Mouse (Mus musculus): ENCODE results near the gene Ceacam15. TPM values are rescaled to one million over a fixed set of nuclear protein-coding genes. Genes with fewer than 3 reads are reported as not detected.
"Not testable (repeated sequence)": the region's sequence is repeated elsewhere in the genome, so short reads cannot be mapped to it uniquely, and the experiment has no call there.

Gene Ceacam15
- not detected in 2 replicates for polyA plus RNA-seq (2014; fragmentation: Nextera tagmentation; extraction: Ambion mirVana)

- Histone ChIP-seq H3K4me2 (no peak within 1 kb of the TSS), H3K4me1 (ENCODE audit: insufficient read depth) (no peaks in the 10 kb centered on the region), H3K9ac (no peak within 1 kb of the TSS), H3K4me3 (ENCODE audit: low read depth, low read length) (no peak within 1 kb of the TSS), H3K27me3 (ENCODE audit: insufficient read depth, low read length) (no peaks in the 10 kb centered on the region), H3K27ac (ENCODE audit: low read depth) (no peak within 1 kb of the TSS), H3K36me3 (ENCODE audit: insufficient read depth) (no peaks in the 10 kb centered on the region), H3K9me3 (ENCODE audit: low read depth, low read length) (no peaks in the 10 kb centered on the region)
- TF ChIP-seq CTCF (IDR thresholded peaks at IDR 0.05; ENCODE audit: low read depth): no peak
- 26% methylated on average over 1 of the region's 1 CpGs for WGBS
- no peak for ATAC-seq (ENCODE audit: insufficient read depth)
- no peak for DNase-seq
These were observed at the start of gene Ceacam15 for GRCm38 (mm10) chr7:16675605-16676004. Gene Ceacam15, minus strand, starts transcription at chr7:16675705.

DNA sequence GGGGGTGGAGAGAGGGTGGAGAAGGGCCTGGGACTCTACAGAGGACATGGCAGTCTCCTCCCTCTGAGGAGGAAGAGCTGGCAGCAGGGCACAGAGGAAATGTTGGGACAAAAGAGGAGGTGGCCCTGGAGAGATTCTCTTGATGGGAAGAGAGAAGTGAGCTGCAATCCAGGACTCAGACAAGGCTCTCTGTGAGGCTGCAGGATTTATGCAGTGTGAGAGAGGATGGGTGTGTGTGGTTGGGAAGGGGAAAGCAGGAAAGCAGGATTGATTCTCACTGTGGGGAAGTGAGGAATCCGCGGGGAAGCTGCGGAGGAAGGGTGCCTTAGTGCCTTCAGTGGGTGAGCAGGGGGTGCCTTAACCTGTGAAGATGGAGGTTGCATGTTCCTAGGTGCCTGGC, 47.0 kb upstream of the Ceacam15 start:
- H3K36me3 ChIP-seq (ENCODE audit: insufficient read depth); DNase-seq; H3K27ac ChIP-seq (ENCODE audit: low read depth); H3K27me3 ChIP-seq (ENCODE audit: insufficient read depth, low read length); H3K9ac ChIP-seq; H3K4me1 ChIP-seq (ENCODE audit: insufficient read depth); H3K4me3 ChIP-seq (ENCODE audit: low read depth, low read length); H3K9me3 ChIP-seq (ENCODE audit: low read depth, low read length); H3K4me2 ChIP-seq; ATAC-seq (ENCODE audit: insufficient read depth): not testable (repeated sequence)
- WGBS: 42% methylated on average over 3 of the region's 3 CpGs

- Histone ChIP-seq H3K4me3 (ENCODE audit: low read depth, low read length) (no peak within 1 kb of the TSS), H3K27ac (ENCODE audit: low read depth) (no peak within 1 kb of the TSS), H3K9me3 (ENCODE audit: low read depth, low read length) (no peaks in the 10 kb centered on the region), H3K36me3 (ENCODE audit: insufficient read depth) (no peaks in the 10 kb centered on the region), H3K27me3 (ENCODE audit: insufficient read depth, low read length) (no peaks in the 10 kb centered on the region), H3K4me2 (no peak within 1 kb of the TSS), H3K9ac (no peak within 1 kb of the TSS), H3K4me1 (ENCODE audit: insufficient read depth) (no peaks in the 10 kb centered on the region)
- ATAC-seq (ENCODE audit: insufficient read depth): no peak
- TF ChIP-seq CTCF (IDR thresholded peaks at IDR 0.05; ENCODE audit: low read depth): no peak
- 78% methylated on average over 2 of the region's 2 CpGs for WGBS
- DNase-seq: no peak
These were observed 46.1 kb upstream of the Ceacam15 start, which contains the start of gene Ceacam9 for GRCm38 (mm10) chr7:16721629-16722028. Gene Ceacam9, plus strand, starts transcription at chr7:16721929.

DNA sequence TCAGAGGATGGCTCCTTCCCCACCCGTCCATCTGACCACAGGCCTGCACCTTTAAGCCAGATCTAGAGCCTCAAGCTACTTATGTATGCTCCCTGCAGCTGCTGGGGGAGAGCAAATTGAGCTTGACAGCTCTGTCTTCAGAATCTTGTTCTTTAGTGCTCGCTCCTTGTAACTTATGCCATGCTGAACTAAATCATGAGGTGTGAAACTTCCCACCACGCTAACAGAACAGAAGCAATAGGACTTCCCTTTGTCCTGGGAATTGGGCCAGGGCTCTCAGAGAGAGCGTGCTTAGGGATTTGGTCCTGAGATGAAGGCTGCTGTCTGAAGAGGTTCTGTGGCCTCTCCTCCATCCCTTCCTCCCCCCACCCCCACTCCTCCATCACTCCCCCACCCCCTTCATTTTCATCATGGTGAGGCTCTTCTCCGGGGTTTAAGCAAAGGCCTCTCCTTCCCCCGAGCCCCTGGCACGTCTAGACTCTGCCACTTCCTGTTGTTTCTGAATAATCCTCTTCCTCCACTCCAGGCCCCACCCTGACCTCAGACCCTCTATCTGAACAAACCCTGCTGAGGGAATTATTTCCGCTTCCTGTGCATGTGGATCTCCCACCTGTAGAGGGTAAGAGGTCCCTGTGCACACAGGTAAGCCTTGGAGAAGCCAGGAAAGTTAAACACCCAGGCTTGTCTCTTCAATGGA, 41.1 kb upstream of the Ceacam15 start:
- H3K27ac ChIP-seq (ENCODE audit: low read depth): not testable (repeated sequence)
- WGBS: 25% methylated on average over 8 of the region's 8 CpGs

DNA sequence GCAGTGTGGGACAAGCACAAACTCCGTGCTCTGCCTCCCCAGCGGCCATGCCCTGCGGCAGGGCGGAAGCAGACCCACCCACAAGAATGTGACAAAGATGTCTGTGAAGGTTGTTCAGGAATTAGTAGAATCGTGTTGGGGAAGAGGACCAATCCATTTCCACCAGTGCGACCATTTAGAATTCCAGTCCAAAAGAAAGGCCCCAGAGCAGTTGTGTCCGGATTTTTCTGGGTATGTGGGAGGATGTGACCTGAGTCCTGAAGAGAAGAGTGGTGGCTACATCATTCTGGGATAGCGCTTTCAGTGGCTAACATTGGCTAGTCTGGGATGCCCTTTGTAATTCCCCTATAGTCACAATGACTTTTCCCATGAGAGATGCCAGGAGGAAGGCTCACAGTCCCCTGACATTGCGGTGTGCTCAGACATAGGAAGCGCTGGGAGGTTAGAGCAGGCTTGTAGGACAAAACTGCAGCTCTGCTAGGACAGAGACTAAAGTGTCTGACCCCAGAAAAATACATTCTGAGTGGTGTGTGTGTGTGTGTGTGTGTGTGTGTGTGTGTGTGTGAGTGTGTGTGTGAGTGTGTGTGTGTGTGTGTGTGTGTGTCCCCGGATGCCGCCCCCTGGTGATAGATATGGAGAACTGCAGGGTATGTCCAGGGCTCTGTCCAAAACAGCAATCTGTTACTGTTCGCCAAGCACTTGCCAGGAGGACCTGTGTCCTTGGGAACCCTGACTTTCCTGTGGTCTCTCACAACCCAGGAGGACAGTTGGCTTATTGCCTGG, 37.3 kb upstream of the Ceacam15 start:
- H3K4me2 ChIP-seq: no peak overlapping the region
- 64% methylated on average over 13 of the region's 13 CpGs for WGBS
- no peaks in the 10 kb centered on the region for H3K27me3 ChIP-seq (ENCODE audit: insufficient read depth, low read length)
- ATAC-seq (ENCODE audit: insufficient read depth) (no peak), DNase-seq (no peak)
- no peaks in the 10 kb centered on the region for H3K36me3 ChIP-seq (ENCODE audit: insufficient read depth)
- TF ChIP-seq CTCF (IDR thresholded peaks at IDR 0.05; ENCODE audit: low read depth): peak; percentile 46
- H3K9me3 ChIP-seq (ENCODE audit: low read depth, low read length): no peaks in the 10 kb centered on the region
- no peaks in the 10 kb centered on the region for H3K4me1 ChIP-seq (ENCODE audit: insufficient read depth)
- H3K27ac ChIP-seq (ENCODE audit: low read depth): no peak overlapping the region
- H3K9ac ChIP-seq: no peak overlapping the region
- no peak overlapping the region for H3K4me3 ChIP-seq (ENCODE audit: low read depth, low read length)

More for the DNA sequence above, 41.1 kb upstream of the Ceacam15 start:
- not testable (repeated sequence) for H3K4me1 ChIP-seq (ENCODE audit: insufficient read depth); H3K36me3 ChIP-seq (ENCODE audit: insufficient read depth); H3K27me3 ChIP-seq (ENCODE audit: insufficient read depth, low read length); H3K9ac ChIP-seq; ATAC-seq (ENCODE audit: insufficient read depth); H3K9me3 ChIP-seq (ENCODE audit: low read depth, low read length); H3K4me2 ChIP-seq; H3K4me3 ChIP-seq (ENCODE audit: low read depth, low read length)
- peak; percentile 51 for DNase-seq

DNA sequence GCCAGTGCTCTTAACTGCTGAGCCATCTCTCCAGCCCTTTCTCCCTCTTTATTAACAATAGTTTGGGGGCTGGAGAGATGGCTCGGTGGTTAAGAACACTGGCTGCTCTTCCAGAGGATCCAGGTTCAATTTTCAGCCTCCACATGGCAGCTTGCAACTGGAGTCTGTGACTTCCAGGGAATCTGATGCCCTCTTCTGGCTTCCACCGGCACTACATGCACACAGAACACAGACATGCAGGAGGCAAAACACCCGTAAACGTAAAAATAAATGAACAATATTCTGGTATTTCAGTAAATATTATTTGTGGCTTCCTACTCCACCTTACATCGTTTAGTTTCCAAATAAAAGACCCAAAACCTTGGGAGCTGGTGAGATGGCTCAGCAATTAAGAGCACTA, 35.1 kb upstream of the Ceacam15 start:
- peak; percentile 51 for TF ChIP-seq CTCF (IDR thresholded peaks at IDR 0.05; ENCODE audit: low read depth)
- Histone ChIP-seq H3K9ac (no peak overlapping the region), H3K4me3 (ENCODE audit: low read depth, low read length) (no peak overlapping the region), H3K4me1 (ENCODE audit: insufficient read depth) (peaks cover 6% of the 10 kb centered on the region; the same call in 1 of the 2 replicates), H3K9me3 (ENCODE audit: low read depth, low read length) (no peaks in the 10 kb centered on the region), H3K4me2 (no peak overlapping the region), H3K36me3 (ENCODE audit: insufficient read depth) (no peaks in the 10 kb centered on the region), H3K27me3 (ENCODE audit: insufficient read depth, low read length) (no peaks in the 10 kb centered on the region), H3K27ac (ENCODE audit: low read depth) (no peak overlapping the region)
- DNase-seq (peak; percentile 45), ATAC-seq (ENCODE audit: insufficient read depth) (no peak)
- 78% methylated on average over 5 of the region's 5 CpGs for WGBS

DNA sequence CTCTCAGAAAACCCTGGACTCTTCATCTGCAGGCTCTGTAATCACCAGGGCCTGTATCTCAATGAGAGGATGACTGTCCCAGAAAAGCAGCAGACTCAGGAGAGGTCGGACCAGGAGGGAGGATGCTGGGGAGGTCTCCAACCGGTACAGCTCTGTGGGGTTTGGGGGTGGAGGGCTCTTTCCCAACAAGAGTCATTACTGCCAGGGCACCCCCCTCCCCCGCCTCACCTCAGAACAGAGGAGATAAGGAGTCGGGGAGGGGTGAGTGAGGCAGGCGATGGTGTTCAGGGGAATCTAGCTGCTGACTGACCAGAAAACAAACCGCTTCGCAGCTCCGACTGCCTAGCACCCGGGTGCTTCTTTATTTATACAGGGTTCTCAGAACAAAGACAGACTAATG, 32.7 kb upstream of the Ceacam15 start:
- no peak overlapping the region for H3K4me2 ChIP-seq
- WGBS: 16% methylated on average over 9 of the region's 9 CpGs
- H3K27ac ChIP-seq (ENCODE audit: low read depth): no peak overlapping the region
- ATAC-seq (ENCODE audit: insufficient read depth): no peak
- no peak for TF ChIP-seq CTCF (IDR thresholded peaks at IDR 0.05; ENCODE audit: low read depth)
- H3K4me3 ChIP-seq (ENCODE audit: low read depth, low read length): no peak overlapping the region
- no peaks in the 10 kb centered on the region for H3K9me3 ChIP-seq (ENCODE audit: low read depth, low read length)
- no peak for DNase-seq
- H3K4me1 ChIP-seq (ENCODE audit: insufficient read depth): peaks cover 6% of the 10 kb centered on the region; the same call in 1 of the 2 replicates
- H3K36me3 ChIP-seq (ENCODE audit: insufficient read depth): no peaks in the 10 kb centered on the region
- no peak overlapping the region for H3K9ac ChIP-seq
- H3K27me3 ChIP-seq (ENCODE audit: insufficient read depth, low read length): no peaks in the 10 kb centered on the region
